Mouse (Mus musculus): Measurements from ENCODE around the gene Iqcd. TPM values are rescaled to one million over a fixed set of nuclear protein-coding genes. Genes with fewer than 3 reads are reported as not detected.

Iqcd gene
- total RNA-seq, 2 experiments from 2014 or later = 1.2 to 1.5 TPM

GRCm38 (mm10) chr5:120653873-120654272 lies 65.1 kb downstream of the Iqcd start:
- DNase-seq (ENCODE audit: low spot score in 2 of 2) = no peak

- no peak for DNase-seq (ENCODE audit: low spot score in 2 of 2)
Measured at GRCm38 (mm10) chr5:120656281-120656751, 67.5 kb downstream of the Iqcd start.

Other genes starting within 250 kb of the Iqcd start
- gene Lhx5, start 157.3 kb upstream of the Iqcd start, total RNA-seq (2021) = not detected
- gene Sdsl, start 116.2 kb upstream of the Iqcd start, total RNA-seq (2021) = 10 to 100 TPM; 61.7 to 63.9 TPM
- gene Sds, start 112.5 kb upstream of the Iqcd start, total RNA-seq (2021) = 1 to 10 TPM in 1 of 2 experiments, not detected in 1; 1.8 TPM
- 10 to 100 TPM; 70.5 to 77.5 TPM for gene Plbd2, start 85.4 kb upstream of the Iqcd start, total RNA-seq (2021)
- 10 to 100 TPM; 29.6 to 31.7 TPM for gene Slc8b1, start 77.8 kb upstream of the Iqcd start, total RNA-seq (2021)
- 10 to 100 TPM; 47.5 to 49.5 TPM for gene Tpcn1, start 343 bp upstream of the Iqcd start, total RNA-seq (2021)
- gene Rita1, start 23.6 kb downstream of the Iqcd start, total RNA-seq (2021) = 10 to 100 TPM; 11.8 to 13.5 TPM
- 10 to 100 TPM; 47.6 to 51.4 TPM for gene Ddx54, start 23.7 kb downstream of the Iqcd start, total RNA-seq (2021)
- gene Cfap73, start 45.2 kb downstream of the Iqcd start, total RNA-seq (2021) = under 1 TPM; 0.56 to 0.78 TPM
- 10 to 100 TPM; 10.7 to 15.8 TPM for gene Rasal1, start 59.8 kb downstream of the Iqcd start, total RNA-seq (2021)
- 10 to 100 TPM; 13.7 to 17.2 TPM for gene Dtx1, start 122.9 kb downstream of the Iqcd start, total RNA-seq (2021)
- under 1 TPM; 0.17 to 0.31 TPM for gene Oas2, start 160.8 kb downstream of the Iqcd start, total RNA-seq (2021)
- gene Oas3, start 188.6 kb downstream of the Iqcd start, total RNA-seq (2021) = under 1 TPM; 0.11 to 0.25 TPM
- gene Oas1e, start 206.5 kb downstream of the Iqcd start, total RNA-seq (2021) = not detected
- gene Oas1c, start 223.5 kb downstream of the Iqcd start, total RNA-seq (2021) = 1 to 10 TPM; 2.3 to 4.1 TPM